Mouse (Mus musculus): ENCODE measurements around the gene Setd1b. TPM values are rescaled to one million over a fixed set of nuclear protein-coding genes. Genes with fewer than 3 reads are reported as not detected.

The Setd1b gene
- polyA plus RNA-seq, 1 experiment: 18.5 TPM

GRCm38 (mm10) chr5:123180390-123180789 lies 38.4 kb downstream of the Setd1b start:
- Histone ChIP-seq H3K27ac (ENCODE audit: insufficient read depth, low read depth, low read length) (no peak overlapping the region), H3K36me3 (ENCODE audit: control insufficient read depth, insufficient read depth, low read length) (no peaks in the 10 kb centered on the region), H3K4me3 (ENCODE audit: low read depth, low read length) (no peak overlapping the region), H3K4me1 (ENCODE audit: control insufficient read depth, insufficient read depth, insufficient read length, low read length) (peaks cover 4% of the 10 kb centered on the region; the same call in 1 of the 2 replicates), H3K27me3 (ENCODE audit: control insufficient read depth, insufficient read depth, low read length) (peaks cover 2% of the 10 kb centered on the region; the same call in 1 of the 2 replicates)
- TF ChIP-seq CTCF (IDR thresholded peaks at IDR 0.05; ENCODE audit: extremely low read depth, insufficient read length, insufficient replicate concordance, low read depth, low read length) (no peak), POLR2A (IDR thresholded peaks at IDR 0.05; ENCODE audit: low read depth, low read length) (no peak)
- 94% methylated on average over 15 of the region's 15 CpGs for WGBS

GRCm38 (mm10) chr5:123181536-123181935 lies 39.5 kb downstream of the Setd1b start:
- TF ChIP-seq POLR2A (IDR thresholded peaks at IDR 0.05; ENCODE audit: low read depth, low read length) (no peak), CTCF (IDR thresholded peaks at IDR 0.05; ENCODE audit: extremely low read depth, insufficient read length, insufficient replicate concordance, low read depth, low read length) (no peak)
- Histone ChIP-seq H3K4me3 (ENCODE audit: low read depth, low read length) (no peak overlapping the region), H3K4me1 (ENCODE audit: control insufficient read depth, insufficient read depth, insufficient read length, low read length) (peaks cover 4% of the 10 kb centered on the region; the same call in 1 of the 2 replicates), H3K36me3 (ENCODE audit: control insufficient read depth, insufficient read depth, low read length) (no peaks in the 10 kb centered on the region), H3K27me3 (ENCODE audit: control insufficient read depth, insufficient read depth, low read length) (peaks cover 7% of the 10 kb centered on the region), H3K27ac (ENCODE audit: insufficient read depth, low read depth, low read length) (no peak overlapping the region)
- 83% methylated on average over 6 of the region's 6 CpGs for WGBS

DNA sequence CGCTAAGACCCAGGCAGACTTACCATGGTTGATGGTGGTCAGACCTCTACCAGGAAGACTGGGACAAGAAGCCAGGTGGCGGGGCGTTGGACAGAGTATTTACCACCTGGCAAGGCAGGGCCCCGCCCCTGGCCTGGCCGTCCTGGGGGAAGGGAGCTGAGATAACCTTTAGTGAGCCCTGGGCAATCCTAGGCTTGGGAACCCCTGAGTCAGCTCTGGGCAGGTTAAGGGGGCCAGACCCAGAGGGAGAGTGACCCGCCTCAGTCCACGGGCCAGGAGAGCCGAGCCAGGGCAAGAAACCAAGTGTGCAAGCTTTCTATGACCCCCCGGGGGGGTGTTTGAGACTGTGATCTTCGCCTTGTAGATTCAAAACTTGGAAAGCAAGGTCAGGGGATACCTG lies 40.7 kb downstream of the Setd1b start, which contains the start of gene Hpd:
Hpd (minus strand) TSS at position 77 of the 400 bp plus-strand sequence.
- Histone ChIP-seq H3K27me3 (ENCODE audit: control insufficient read depth, insufficient read depth, low read length) (peaks cover 7% of the 10 kb centered on the region), H3K4me1 (ENCODE audit: control insufficient read depth, insufficient read depth, insufficient read length, low read length) (peaks cover 4% of the 10 kb centered on the region; the same call in 1 of the 2 replicates), H3K36me3 (ENCODE audit: control insufficient read depth, insufficient read depth, low read length) (no peaks in the 10 kb centered on the region), H3K4me3 (ENCODE audit: low read depth, low read length) (no peak within 1 kb of the TSS; the same call in 1 of the 2 replicates), H3K27ac (ENCODE audit: insufficient read depth, low read depth, low read length) (no peak within 1 kb of the TSS)
- TF ChIP-seq CTCF (IDR thresholded peaks at IDR 0.05; ENCODE audit: extremely low read depth, insufficient read length, insufficient replicate concordance, low read depth, low read length): no peak
- TF ChIP-seq POLR2A (IDR thresholded peaks at IDR 0.05; ENCODE audit: low read depth, low read length): no peak
- WGBS: 58% methylated on average over 10 of the region's 10 CpGs

DNA sequence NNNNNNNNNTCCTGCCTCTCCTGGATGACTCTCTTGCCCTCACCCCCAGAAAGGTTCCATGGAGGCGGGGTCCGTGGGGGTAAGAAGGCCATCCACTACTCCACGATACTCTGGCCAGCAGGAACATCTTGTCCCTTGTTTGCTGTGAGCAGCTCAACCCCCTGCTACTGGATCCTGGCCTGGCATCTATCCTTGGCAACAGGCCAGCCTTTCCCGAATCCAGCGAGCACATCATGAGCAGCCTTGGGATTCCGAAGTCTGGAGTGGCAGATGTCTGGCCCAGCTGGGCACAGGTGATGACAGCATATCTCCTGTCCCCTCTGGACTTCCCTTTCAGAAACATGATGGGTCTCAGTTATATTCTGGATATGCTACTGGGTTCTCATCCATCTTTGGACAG lies 44.0 kb downstream of the Setd1b start:
- 31% methylated on average over 6 of the region's 6 CpGs for WGBS
- H3K27me3 ChIP-seq (ENCODE audit: control insufficient read depth, insufficient read depth, low read length): peaks cover 5% of the 10 kb centered on the region
- peaks cover 4% of the 10 kb centered on the region; the same call in 1 of the 2 replicates for H3K4me1 ChIP-seq (ENCODE audit: control insufficient read depth, insufficient read depth, insufficient read length, low read length)
- H3K27ac ChIP-seq (ENCODE audit: insufficient read depth, low read depth, low read length): no peak overlapping the region
- TF ChIP-seq CTCF (IDR thresholded peaks at IDR 0.05; ENCODE audit: extremely low read depth, insufficient read length, insufficient replicate concordance, low read depth, low read length) (no peak), POLR2A (IDR thresholded peaks at IDR 0.05; ENCODE audit: low read depth, low read length) (no peak)
- H3K36me3 ChIP-seq (ENCODE audit: control insufficient read depth, insufficient read depth, low read length): no peaks in the 10 kb centered on the region
- H3K4me3 ChIP-seq (ENCODE audit: low read depth, low read length): no peak overlapping the region

DNA sequence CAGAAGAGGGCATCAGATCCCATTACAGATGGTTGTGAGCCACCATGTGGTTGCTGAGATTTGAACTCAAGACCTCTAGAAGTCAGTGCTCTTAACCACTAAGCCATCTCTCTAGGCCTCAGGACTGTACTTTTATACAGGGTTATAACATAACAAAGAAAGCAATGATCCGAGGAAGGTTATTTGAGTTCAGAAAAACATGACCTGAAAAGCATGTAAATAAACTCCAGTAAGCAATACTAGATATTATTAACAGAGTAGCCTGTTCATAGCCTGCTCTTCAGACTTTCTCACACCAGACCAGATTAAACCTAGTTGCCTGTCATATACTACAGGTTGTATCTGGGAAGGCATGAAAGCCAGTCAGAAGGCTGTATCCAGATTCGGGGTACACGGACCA lies 45.3 kb downstream of the Setd1b start:
- 90% methylated on average over 3 of the region's 3 CpGs for WGBS
- Histone ChIP-seq H3K4me3 (ENCODE audit: low read depth, low read length) (no peak overlapping the region), H3K27ac (ENCODE audit: insufficient read depth, low read depth, low read length) (no peak overlapping the region), H3K27me3 (ENCODE audit: control insufficient read depth, insufficient read depth, low read length) (peaks cover 5% of the 10 kb centered on the region), H3K4me1 (ENCODE audit: control insufficient read depth, insufficient read depth, insufficient read length, low read length) (peaks cover 4% of the 10 kb centered on the region; the same call in 1 of the 2 replicates), H3K36me3 (ENCODE audit: control insufficient read depth, insufficient read depth, low read length) (no peaks in the 10 kb centered on the region)
- TF ChIP-seq CTCF (IDR thresholded peaks at IDR 0.05; ENCODE audit: extremely low read depth, insufficient read length, insufficient replicate concordance, low read depth, low read length): no peak

DNA sequence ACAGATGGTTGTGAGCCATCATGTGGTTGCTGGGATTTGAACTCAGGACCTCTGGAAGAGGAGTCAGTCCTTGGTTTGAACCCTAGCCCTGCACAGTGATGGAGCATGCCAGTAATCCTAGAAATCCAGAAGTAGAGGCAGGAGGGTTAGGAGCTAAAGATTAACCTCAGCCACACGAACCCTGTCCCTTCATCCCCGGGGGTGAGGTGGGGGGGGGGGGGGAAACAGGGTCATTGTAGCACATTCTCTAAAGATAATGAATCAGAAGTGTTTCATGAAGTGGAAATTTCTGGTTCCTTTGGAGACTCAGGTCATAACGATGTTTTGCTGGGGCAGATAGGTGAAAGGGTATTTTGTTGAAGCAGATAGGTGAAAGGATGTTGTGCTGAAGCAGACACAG lies 48.9 kb downstream of the Setd1b start:
- peaks cover 2% of the 10 kb centered on the region; the same call in 1 of the 2 replicates for H3K27me3 ChIP-seq (ENCODE audit: control insufficient read depth, insufficient read depth, low read length)
- WGBS: 47% methylated on average over 3 of the region's 3 CpGs
- TF ChIP-seq CTCF (IDR thresholded peaks at IDR 0.05; ENCODE audit: extremely low read depth, insufficient read length, insufficient replicate concordance, low read depth, low read length): no peak
- TF ChIP-seq POLR2A (IDR thresholded peaks at IDR 0.05; ENCODE audit: low read depth, low read length): no peak
- no peaks in the 10 kb centered on the region for H3K36me3 ChIP-seq (ENCODE audit: control insufficient read depth, insufficient read depth, low read length)
- H3K4me1 ChIP-seq (ENCODE audit: control insufficient read depth, insufficient read depth, insufficient read length, low read length): no peaks in the 10 kb centered on the region
- H3K4me3 ChIP-seq (ENCODE audit: low read depth, low read length): no peak overlapping the region
- H3K27ac ChIP-seq (ENCODE audit: insufficient read depth, low read depth, low read length): no peak overlapping the region

DNA sequence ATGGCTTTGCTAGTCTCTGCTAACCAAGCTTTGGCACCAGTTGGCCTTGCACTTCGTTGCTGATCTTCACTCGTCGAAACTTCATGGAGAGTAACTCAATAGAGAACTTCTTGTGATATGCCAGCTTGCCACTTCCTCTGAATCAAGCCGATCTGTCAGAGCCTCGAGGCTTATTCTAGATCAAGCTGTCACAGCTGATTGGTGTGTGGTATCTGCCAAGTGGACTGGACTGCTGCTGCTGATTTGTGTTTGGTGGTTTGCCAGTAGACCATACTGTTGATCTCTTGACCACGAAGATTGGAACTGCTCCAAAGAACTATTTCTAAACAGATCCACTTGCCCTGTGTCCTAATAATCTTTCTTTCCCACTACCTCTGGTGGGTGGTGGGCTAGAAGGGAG lies 49.4 kb downstream of the Setd1b start:
- no peaks in the 10 kb centered on the region for H3K27me3 ChIP-seq (ENCODE audit: control insufficient read depth, insufficient read depth, low read length)
- WGBS: 61% methylated on average over 6 of the region's 6 CpGs
- no peak overlapping the region for H3K4me3 ChIP-seq (ENCODE audit: low read depth, low read length)
- no peak overlapping the region for H3K27ac ChIP-seq (ENCODE audit: insufficient read depth, low read depth, low read length)
- no peaks in the 10 kb centered on the region for H3K4me1 ChIP-seq (ENCODE audit: control insufficient read depth, insufficient read depth, insufficient read length, low read length)
- TF ChIP-seq POLR2A (IDR thresholded peaks at IDR 0.05; ENCODE audit: low read depth, low read length) (no peak), CTCF (IDR thresholded peaks at IDR 0.05; ENCODE audit: extremely low read depth, insufficient read length, insufficient replicate concordance, low read depth, low read length) (no peak)
- no peaks in the 10 kb centered on the region for H3K36me3 ChIP-seq (ENCODE audit: control insufficient read depth, insufficient read depth, low read length)
